Mouse (Mus musculus): Measurements from ENCODE around the gene Pacrg.

- no peak for TF ChIP-seq ZKSCAN1 (IDR thresholded peaks at IDR 0.05; ENCODE audit: borderline replicate concordance, low read depth, low read length)
- no peak for TF ChIP-seq CTCF (conservative IDR thresholded peaks at IDR 0.05 in 1 of 2, IDR thresholded peaks at IDR 0.05 in 1 of 2; ENCODE audit: low read depth in 2 of 2, low read length in 2 of 2)
- no peak for TF ChIP-seq BHLHE40 (IDR thresholded peaks at IDR 0.05; ENCODE audit: low read depth, low read length)
- TF ChIP-seq USF1 (IDR thresholded peaks at IDR 0.05; ENCODE audit: low read depth, low read length) = no peak
- no peak for TF ChIP-seq TCF12 (IDR thresholded peaks at IDR 0.05; ENCODE audit: low read depth, low read length)
- no peak for TF ChIP-seq UBTF (IDR thresholded peaks at IDR 0.05; ENCODE audit: low read depth, low read length)
- no peak for TF ChIP-seq MYC (IDR thresholded peaks at IDR 0.05; ENCODE audit: low read depth, low read length)
- TF ChIP-seq MAX (IDR thresholded peaks at IDR 0.05; ENCODE audit: low read length) = no peak
- TF ChIP-seq SMC3 (IDR thresholded peaks at IDR 0.05; ENCODE audit: low read depth, low read length) = no peak
Measured at GRCm38 (mm10) chr17:10464700-10465099, 375.4 kb downstream of the Pacrg start.
